Mouse (Mus musculus) Muller cell, postnatal 12 days (primary cell): Measurements from ENCODE around the gene Npc2.

ENCODE experiments used
- DNase-seq: peaks from one replicate; pipeline ENCODE4 v3.0.0-alpha.2; 2015; ENCODE audit errors: inconsistent ontology term

The Npc2 gene

DNA sequence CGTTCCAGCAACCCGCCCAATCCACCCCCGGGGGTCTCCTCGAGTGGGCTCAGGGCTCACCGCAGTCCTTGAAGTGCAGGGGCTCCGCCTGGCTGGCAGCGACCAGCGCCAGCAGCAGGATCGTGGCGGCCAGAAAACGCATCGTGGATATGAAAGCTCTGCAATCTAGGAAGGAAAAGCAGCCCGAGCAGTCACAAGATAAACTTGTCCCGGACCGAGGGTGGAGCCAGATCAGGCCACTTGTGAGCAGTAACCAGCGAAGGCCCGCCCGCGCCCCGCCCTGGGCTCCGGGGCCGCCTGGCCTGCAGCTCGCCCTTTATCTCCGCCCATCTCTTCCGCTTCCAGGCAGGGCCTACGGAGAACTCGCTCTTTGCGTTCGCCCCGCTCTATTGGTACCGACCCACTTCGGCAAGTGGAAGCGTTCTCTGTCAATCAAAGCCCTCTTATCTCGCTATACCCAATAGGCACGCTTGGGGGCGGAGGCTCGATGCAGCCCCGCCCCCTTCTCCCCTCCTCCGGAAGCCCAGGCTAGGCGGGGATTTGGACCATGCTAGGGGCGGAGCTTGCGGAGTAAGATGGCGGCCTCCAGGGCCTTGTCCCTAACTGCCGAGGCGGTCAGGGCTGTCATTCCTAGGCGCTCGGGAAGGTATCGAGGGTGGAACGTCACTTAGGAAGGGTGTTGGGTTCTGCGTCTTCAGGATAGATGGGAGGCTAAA is at the start of gene Npc2, which contains the start of gene Isca2:
Npc2 (minus strand) TSS at position 427 of the 716 bp plus-strand sequence.
Isca2 (plus strand) TSS at position 526 of the 716 bp plus-strand sequence.
- DNase-seq: peak; percentile 99

DNA sequence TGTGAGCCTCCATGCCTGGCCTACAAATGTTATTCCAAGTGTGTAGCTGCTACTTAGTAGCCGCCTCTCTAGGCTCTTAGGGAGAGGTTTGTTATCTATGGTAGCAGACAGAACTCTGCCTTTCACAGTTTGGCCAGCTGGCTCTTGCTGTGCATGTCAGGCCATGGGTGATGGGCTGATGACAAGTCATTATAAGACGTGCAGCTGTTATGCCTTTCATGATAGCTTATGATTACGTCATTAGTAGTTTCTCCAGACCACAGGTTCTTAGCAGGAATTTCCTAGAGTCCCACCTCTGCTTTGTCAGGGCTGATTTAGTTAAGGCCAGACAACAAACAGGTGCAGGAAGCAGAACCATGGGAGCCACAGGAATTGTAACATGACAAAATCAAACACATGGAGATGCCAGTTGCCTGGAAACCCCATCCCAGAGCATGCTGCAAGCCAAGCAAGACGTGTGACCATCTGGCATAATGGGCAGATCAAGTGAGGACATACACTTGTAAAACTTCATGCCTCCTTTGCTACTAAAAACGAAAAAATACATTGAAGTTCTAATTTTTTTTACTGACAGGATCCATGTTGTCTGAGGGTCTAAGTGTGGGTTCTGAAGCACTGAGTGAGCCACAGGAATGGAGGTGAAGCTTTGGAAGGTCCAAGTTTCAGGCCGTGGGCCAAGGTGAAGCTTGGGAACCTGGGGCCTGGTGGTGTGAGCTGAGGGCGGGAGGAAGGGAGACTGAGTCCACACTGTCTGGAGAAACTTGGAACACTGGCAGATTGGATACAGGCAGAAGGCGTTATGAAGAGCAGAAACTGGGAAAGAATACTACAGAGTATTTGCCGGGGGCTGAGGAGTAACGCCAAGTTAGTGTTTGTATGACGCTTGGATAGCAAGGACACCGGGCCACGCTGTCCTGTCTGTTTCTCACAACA is 46.5 kb upstream of the Npc2 start:
- DNase-seq: no peak

DNA sequence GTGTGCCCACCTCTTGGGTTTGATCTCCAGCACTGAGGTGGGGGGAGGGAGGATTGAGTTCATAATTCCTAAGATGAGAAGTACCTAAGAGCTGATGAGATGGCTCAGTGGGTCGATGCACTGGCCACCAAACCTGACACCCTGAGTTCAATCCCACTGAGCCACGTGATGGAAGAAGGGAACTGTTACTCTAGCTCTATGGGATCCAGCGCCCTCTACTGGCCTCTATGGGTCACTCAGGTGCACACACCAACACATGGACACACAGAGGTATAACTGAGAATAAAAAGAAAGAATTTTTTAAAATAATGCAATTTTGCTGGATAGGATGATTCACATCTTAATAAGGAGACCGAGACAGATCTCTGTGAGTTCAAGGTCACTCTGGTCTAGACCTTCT is 45.5 kb upstream of the Npc2 start:
- no peak for DNase-seq

DNA sequence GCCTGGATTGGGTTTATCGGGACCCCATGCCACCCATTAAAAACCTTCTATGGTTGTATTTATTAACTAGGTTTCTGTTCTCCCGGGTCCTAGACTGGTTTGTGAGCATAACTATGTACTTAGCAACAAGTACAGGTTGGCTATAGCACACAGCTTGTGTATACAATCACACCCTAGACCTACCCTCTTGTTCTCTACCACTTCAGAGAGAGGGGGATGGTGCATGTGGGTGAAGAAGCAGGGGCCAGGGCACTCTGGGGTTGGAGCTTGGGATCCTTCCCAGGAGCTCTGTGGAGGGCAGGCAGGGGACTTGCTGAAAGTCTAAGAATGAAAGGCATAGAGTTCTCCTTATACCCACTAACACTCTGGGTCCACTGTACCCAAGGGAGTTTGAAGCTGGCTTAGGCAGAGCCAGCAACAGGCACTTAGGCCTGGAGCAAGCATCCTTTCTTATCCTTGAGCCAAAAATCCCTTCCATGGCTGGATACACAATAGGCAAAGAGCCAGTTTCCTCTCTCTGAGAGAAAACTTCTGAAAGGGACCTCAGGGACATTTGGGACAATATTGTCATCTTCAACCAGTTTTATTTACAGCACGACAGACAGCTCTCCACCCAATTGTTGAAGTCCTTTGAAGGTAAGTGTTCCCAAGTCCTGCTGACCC is 41.8 kb upstream of the Npc2 start:
- DNase-seq: no peak

DNA sequence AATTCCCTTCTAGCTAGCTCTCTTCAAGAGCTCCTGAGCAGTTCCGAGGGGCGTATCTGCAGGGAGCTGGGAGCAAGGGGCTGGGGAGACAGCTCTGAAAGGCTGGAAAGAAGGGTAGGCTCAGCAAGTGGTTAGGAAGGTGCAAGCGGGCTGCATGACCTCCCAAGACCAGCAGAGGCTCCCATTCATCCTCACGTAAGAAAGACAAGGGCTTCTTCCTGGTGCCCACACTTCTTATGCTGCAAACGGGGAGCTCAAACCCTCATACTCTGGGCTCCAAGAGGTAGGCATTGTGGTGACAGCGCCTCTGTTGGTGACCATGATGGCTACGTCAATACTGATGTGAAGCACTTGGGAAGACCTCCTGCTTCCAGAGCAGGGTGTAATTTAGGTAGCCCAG is 40.8 kb upstream of the Npc2 start:
- no peak for DNase-seq

DNA sequence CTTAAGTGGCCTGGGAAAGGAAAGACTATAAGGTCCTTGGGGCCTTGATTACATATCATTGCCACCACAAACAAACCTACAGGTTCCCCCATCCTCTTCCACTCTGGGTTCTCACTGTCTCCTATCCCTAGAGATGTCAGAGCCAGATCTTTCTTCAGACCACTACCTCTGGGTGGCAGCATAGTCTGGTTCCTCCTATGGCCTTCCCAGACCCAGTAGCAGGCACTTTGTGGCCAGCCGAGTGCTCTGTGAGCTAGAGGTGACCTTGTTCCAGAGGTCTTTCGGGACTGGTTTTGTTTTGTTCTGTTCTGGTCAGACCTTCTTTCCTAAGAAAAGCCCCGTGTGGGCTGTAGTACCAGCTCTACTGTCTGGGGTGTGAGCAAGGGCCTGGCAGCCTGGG is 39.1 kb upstream of the Npc2 start:
- peak; percentile 20 for DNase-seq

DNA sequence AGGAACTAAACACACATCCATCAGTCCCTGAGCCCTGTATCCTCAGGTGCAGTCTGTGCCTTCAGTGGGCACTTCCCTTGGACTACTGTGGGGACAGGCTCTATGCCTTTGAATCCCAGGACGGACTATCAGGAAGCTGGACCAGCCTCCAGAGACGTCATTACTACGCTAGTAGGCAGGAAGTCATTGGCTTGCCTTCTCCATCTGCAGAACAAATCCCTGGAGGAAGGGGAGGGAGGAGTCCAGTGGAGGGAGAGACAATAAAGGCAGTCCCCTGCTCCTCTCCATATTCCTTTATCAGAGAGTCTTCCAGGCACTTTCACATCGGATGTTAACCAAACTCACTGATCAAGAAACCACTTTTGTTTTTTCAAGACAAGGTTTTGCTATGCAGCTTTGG is 38.6 kb upstream of the Npc2 start:
- DNase-seq: no peak

DNA sequence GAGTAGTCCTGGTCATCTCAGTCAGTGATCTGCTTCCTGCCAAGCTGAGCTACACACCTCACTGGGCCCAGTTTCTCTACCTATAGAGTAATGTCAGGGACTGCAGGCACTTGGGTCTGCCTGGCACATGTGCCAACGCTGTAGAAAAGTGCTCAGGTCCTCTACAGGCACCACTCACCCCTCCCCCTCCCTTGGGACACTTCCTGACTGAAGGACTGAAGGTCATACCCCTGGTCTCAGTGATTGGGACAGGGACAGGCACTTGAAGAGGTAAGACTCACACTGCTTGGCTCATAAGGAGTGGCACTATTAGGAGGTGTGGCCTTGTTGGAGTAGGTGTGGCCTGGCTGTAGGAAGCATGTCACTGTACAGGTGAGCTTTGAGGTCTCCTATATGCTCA is 37.9 kb upstream of the Npc2 start:
- no peak for DNase-seq

DNA sequence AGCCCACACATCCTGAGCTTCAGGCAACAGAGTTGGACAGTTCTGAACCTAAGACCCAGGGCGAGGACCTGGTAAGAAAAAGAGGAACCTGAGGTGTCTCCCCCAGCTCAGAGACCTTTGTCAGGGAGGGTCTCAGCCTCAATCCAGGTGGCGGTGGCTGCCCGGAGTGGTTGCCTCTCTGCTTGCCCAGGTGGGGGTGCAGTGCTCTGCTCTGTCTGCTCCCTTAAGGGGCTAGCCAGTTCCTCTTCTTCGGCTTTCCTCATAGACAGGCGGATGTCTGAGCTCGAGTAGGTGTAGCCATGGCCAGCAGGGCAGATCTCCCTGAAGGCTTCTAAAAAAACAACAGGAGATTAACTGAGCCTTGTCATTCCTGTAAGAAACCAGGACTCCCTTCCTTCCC is 36.1 kb upstream of the Npc2 start:
- DNase-seq: no peak

DNA sequence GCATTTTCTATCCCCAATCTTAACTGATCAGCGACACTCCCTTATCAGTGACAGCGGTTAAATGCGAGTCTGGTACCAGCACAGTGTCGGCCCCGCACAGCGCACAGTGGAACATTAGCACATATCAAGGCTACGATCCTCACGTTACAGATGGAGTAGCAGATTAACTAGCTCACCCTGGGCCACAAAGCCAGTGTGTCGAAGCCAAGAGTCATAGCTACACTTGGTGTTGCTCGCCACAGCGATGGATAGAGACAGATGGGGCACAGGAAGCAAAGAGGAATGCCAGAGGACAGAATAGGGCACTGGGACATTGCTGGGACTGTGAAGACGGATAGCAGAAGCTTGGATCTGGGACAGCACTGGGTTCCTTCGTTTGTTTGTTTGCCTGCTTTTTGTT is 34.4 kb upstream of the Npc2 start:
- no peak for DNase-seq

DNA sequence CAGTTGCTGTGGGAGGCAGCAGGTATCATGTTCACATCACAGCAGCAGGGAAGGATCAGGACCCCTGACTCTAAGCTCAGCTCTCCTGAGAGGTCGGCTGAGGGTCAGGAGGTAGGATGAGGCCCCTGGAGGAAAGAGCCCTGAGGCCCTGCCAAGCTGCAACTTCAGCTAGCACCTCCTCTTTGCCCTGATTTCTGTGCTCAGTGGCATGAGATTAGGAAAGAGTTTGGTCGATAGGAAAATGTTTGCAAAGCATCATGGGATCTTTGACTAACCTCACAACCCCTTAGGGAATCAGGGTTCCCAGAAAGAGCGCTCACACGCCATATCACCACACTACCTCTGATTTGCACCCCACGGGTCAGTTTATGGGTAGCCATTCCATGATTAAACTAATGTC is 33.8 kb upstream of the Npc2 start:
- no peak for DNase-seq

DNA sequence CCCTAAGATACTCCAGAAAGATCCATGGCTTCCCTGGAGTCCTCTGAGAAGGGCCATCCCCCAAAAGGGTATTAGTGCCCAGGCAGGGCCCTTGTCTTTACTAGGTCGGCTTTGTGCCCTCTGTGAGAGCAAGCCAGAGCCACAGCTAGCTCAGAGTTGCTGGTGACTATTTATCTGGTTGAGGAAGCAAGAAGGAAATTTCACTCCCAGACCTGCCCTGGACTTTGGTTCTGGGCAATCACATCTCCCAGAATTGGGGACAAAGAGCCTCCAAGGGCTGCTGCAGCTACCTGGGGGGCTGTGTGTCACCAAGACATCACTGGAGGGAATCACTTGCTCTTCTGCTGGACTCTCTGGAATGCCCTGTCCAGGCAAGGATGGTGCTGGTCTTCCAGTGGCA is 33.1 kb upstream of the Npc2 start:
- DNase-seq: no peak

DNA sequence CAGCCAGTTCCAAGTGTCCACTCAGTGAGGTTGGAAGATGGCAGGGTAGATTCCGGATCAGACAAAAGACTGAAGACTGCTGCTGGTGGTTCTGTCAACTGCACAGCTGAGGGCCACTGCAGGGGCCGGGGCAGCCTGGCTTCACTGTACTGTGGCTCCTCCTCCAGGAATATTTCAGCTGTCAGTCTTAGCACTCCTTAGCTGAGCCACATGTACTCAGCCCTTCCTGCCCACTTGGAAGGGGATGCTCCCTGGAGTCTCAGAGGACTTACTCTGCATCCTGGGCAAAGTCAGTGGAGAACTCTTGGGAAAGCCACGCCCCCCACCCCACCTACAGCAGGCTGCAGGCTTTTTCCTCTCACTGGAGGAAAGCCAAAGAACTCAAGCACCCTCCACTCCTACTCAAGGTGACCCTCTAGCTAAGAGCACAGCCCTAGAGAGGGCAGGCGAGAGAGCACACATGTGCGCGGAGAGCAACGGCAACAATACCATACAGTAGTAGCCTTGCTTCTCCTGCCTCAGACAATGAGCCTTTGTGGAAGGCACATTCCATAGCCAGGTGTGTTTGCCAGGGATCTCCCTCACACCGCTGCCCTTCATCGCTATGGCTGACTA is 32.4 kb upstream of the Npc2 start:
- peak; percentile 35 for DNase-seq

DNA sequence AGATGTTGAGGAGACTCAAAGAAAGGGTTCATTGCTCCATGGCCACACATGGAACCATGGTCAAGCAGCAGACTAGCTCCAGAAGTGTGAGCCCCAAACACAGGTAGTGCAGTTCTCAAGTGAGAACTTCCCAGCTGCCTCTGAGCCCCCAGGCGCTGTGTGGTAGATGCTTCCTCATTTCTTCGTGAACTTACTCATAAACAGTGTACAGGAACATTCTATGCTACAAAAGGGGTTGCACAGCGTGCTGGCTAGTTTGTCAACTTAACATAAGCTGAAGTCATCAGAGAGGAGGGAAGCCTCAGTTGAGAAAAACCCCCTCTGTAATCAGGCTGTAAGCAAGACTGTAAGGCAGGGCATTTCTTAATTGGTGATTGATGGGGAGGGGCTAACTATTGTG is 29.7 kb upstream of the Npc2 start:
- no peak for DNase-seq

DNA sequence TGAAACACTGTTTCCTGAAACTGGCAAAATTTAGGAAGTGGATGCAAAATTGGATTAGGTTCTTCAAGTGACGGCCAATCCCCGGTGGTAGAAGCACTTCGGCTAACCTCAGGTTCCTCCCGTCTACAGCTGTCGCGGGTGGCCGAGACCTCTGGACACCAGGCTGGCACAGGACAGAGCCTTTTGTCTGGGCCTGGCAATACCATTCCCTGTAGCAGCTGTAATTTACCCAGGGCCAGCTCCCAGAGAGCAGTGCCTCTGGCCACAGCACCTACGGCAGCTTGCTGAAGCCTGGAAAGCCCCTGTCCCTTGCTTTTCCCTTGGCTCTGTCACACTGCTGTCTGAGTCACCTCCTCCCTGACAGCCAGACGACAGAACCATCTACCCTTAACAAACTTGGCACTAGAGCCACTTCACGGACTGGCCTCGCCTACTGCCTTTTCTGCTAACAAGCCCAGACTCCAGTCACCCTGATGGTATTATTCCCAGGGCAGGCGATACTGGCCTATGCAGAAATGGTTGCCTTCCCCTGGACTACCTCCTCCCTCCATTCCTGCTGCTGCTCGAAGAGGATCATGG is 28.7 kb upstream of the Npc2 start:
- peak; percentile 19 for DNase-seq

DNA sequence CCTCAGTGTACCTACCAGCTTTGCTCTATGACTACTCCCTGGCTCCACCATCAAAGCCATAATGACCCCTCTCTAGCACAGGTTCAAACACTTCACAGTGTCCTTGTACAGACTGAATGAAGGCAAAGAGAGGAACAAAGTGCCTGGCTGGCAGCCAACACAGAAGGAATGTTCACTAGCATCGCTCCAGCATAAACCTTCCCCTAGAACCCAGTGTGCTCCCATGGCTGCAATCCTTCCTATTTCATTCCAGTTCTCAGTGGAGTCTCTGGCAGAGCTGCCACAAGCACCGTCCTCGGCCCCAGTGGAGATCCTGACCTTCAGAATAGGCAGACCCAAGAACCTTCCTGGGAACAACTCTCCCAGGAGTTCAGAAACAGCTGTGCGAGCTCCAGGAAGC is 27.5 kb upstream of the Npc2 start:
- DNase-seq: no peak

DNA sequence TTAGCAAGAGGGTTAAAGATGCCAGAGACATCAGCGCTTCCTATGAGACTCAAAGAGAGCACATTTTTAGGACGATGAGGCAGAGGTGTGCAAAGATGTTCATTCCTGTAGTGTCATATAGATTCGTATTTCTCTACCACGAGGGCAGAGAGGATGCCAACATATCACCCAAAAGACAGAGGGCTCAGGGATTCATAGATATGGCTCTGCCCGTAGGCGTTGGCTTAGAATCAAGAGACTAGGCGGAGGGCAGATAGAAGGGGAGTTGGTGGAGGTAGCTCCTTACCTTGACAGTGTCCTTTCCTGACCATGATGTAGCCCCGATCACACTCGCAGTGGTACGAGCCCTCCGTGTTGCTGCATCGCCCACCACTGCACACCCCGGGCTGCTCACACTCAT is 26.1 kb upstream of the Npc2 start:
- no peak for DNase-seq

DNA sequence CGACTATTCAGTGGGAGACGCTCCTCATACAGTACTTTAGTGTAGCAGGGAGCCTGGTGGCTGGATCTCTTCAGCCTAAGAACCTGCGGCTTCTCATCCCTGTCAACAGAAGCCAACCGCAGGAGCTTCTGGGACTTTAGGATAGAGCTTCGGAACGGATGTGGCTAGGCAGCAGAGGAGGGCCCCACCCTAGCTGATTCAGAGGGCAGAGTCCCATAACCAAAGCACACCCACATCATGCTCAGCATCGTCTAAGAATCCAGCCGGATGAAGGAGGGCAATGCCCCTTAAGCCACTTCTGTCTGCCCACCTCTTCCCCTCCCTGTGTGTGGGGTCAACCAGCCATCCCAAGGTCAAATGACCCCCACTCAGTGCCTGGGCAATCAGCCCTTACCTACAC is 21.7 kb upstream of the Npc2 start:
- no peak for DNase-seq

DNA sequence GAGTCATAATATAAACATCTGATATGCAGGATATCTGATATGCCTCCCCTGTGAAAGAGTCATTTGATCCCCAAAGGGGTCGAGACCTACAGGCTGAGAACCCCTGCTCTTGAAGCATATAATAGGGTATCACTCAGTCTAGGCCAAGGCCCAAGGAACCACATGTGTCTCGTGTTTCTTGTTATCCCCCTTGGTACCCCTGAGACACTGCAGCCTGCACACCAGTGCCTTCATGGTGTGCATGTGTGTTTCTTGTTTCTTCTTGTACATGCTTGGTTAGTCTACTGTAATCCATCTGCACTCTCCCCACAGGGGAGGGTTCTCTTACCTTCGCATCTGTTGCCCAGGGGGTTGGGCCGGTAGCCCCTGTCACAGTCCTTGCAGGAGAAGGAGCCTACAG is 19.7 kb upstream of the Npc2 start:
- no peak for DNase-seq

DNA sequence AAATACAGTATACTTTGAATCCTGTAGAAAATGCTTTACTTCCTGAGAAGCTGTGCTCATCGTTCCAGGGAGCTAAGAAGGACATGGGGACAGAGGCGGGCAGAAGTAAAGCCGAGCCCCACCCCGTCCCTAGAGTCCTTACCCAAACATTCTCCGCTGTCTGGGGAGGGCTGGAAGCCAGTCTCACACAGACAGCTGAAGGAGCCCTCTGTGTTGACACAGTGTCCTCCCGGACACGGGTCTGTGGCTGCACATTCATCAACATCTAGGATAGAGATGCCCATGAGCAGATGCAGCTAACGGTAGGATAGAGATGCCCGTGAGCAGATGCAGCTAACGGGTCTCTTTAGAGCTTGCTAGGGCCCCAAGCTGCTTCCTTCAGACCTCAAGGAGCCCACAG is 17.9 kb upstream of the Npc2 start:
- DNase-seq: no peak

DNA sequence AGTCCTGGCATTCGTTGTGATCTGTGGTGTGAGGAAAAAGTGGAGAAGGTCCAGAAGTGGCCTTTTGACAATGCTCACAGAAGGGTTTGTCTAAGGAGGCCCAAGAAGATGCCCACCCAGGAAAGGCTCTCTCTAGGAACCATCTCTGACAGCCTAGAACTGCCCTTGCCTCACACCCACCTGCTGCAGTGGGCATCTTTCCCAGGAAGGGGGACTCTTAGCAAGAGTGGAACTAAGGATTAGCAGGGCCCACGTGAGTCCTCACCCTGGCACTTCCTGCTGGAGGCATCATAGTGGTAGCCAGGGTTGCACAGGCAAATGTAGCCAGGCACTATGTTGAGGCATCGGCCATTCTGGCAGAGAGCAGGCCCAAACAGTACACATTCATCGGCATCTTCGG is 13.1 kb upstream of the Npc2 start:
- no peak for DNase-seq
